Mouse (Mus musculus): ENCODE measurements around the gene Vcan.

Vcan gene

GRCm38 (mm10) chr13:89720497-89720896 lies 21.8 kb downstream of the Vcan start:
- DNase-seq (ENCODE audit: low spot score): no peak

- DNase-seq (ENCODE audit: low spot score): no peak
Observed at GRCm38 (mm10) chr13:89709497-89710201, 32.7 kb downstream of the Vcan start.

GRCm38 (mm10) chr13:89708151-89708927 lies 34.0 kb downstream of the Vcan start:
- DNase-seq (ENCODE audit: low spot score): no peak

- DNase-seq (ENCODE audit: low spot score): no peak
Observed at GRCm38 (mm10) chr13:89702395-89702794, 39.9 kb downstream of the Vcan start.

GRCm38 (mm10) chr13:89699998-89700555 lies 42.2 kb downstream of the Vcan start:
- DNase-seq (ENCODE audit: low spot score): no peak

GRCm38 (mm10) chr13:89692597-89692996 lies 49.7 kb downstream of the Vcan start:
- DNase-seq (ENCODE audit: low spot score): no peak

- DNase-seq (ENCODE audit: low spot score): no peak
Observed at GRCm38 (mm10) chr13:89683490-89683889, 58.8 kb downstream of the Vcan start.

GRCm38 (mm10) chr13:89682254-89682653 lies 60.1 kb downstream of the Vcan start:
- no peak for DNase-seq (ENCODE audit: low spot score)

GRCm38 (mm10) chr13:89679756-89680155 lies 62.6 kb downstream of the Vcan start:
- DNase-seq (ENCODE audit: low spot score): no peak

- no peak for DNase-seq (ENCODE audit: low spot score)
Observed at GRCm38 (mm10) chr13:89670505-89670904, 71.8 kb downstream of the Vcan start.

- DNase-seq (ENCODE audit: low spot score): no peak
Observed at GRCm38 (mm10) chr13:89668981-89669880, 73.1 kb downstream of the Vcan start.

GRCm38 (mm10) chr13:89668069-89668468 lies 74.2 kb downstream of the Vcan start:
- DNase-seq (ENCODE audit: low spot score): no peak

GRCm38 (mm10) chr13:89661688-89662087 lies 80.6 kb downstream of the Vcan start:
- DNase-seq (ENCODE audit: low spot score): no peak

GRCm38 (mm10) chr13:89657046-89657445 lies 85.3 kb downstream of the Vcan start:
- no peak for DNase-seq (ENCODE audit: low spot score)

GRCm38 (mm10) chr13:89653279-89653678 lies 89.0 kb downstream of the Vcan start:
- no peak for DNase-seq (ENCODE audit: low spot score)

GRCm38 (mm10) chr13:89652773-89653172 lies 89.5 kb downstream of the Vcan start:
- no peak for DNase-seq (ENCODE audit: low spot score)

- DNase-seq (ENCODE audit: low spot score): no peak
Observed at GRCm38 (mm10) chr13:89645589-89645988, 96.7 kb downstream of the Vcan start.

- no peak for DNase-seq (ENCODE audit: low spot score)
Observed at GRCm38 (mm10) chr13:89637012-89637411, 105.3 kb downstream of the Vcan start.

- no peak for DNase-seq (ENCODE audit: low spot score)
Observed at GRCm38 (mm10) chr13:89634137-89634683, 108.1 kb downstream of the Vcan start.

- DNase-seq (ENCODE audit: low spot score): no peak
Observed at GRCm38 (mm10) chr13:89619064-89619463, 123.2 kb downstream of the Vcan start.

GRCm38 (mm10) chr13:89607399-89607798 lies 134.9 kb downstream of the Vcan start:
- DNase-seq (ENCODE audit: low spot score): no peak

All from urinary bladder, postnatal 10 days (tissue).